Mouse (Mus musculus): ENCODE results near the gene Adam33.

Gene Adam33

DNA sequence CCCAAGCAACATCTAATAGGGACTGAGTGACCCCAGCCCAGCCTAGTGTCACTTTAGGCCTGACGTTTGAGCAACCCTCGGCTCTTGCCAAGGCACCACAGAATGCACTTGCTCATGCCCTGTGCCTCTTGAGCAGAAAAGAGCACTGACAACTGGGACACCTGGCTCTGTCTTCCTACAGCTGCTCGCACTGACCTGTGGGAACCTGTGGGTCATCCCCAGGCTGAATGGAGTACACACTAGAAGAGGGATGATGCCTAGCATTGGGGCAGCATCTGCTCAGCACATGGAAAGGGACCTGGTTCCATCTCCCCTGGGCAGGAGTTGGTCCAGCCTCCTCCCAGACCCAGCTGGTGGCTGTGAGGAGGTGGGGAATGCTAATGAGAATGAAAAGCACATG is 36.7 kb downstream of the Adam33 start:
- DNase-seq: no peak

DNA sequence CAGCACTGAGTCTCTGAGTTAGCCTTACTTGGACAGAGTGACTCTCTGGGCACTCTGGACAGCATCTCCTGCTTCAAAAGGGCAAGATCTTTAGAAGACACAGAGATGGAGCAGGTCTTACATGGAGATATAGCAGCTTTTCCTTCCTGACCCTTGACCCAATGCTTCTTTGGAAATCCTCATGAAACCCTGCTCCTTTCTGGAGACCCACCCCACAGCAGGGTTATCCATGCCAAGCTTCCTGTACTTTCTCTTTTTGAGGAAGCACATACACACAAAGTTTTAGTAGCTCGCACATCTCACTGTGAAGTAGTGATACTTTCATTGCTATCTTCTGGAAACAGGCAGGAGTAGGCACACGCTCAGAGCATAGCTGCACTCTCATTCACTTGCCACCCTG is 38.4 kb downstream of the Adam33 start:
- no peak for DNase-seq

DNA sequence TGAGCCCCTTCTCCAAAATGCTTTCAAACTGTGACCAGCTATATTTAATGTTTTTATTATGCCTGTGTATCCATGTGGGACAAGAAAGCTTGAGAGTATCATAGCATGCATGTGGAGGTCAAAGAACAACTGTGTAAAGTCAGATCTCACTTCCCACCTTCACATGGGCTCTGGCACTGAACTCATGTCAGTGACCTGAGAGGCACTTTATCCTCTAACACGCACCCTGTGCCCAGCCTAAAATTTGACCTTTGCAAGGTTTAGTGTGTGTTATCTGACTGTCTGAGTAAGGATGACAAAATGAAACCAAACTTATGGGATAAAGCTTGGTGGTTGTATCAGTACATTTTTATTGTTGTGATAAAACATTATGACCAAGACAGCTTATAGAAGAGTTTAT is 53.0 kb downstream of the Adam33 start:
- no peak for DNase-seq

DNA sequence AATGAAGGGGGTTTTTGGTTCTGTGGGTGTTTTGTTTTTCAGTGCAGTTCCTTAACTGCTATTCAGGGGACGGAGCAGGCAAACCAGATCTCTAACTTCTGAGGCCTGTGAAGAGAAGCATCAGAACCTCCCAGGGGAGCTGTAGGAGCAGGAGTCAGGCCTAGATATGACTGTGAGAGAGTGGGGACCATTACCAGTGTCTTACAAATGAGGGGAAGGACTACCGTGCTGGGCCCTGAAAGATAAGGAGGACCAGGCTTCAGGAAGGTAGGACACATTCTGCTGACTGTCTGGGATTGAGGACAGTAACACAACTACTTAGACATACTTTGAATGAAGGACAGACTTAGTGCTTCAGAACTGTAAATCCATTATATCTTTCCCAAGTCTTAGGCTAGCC is 54.5 kb downstream of the Adam33 start:
- DNase-seq: no peak

Measured in spleen, adult 18-20 months (tissue).